Mouse (Mus musculus) kidney, adult 18-20 months (tissue): ENCODE results near the gene Gga3.

Experiments used
- DNase-seq: peaks from one replicate; pipeline ENCODE4 v3.0.0; 2021

Gene Gga3

DNA sequence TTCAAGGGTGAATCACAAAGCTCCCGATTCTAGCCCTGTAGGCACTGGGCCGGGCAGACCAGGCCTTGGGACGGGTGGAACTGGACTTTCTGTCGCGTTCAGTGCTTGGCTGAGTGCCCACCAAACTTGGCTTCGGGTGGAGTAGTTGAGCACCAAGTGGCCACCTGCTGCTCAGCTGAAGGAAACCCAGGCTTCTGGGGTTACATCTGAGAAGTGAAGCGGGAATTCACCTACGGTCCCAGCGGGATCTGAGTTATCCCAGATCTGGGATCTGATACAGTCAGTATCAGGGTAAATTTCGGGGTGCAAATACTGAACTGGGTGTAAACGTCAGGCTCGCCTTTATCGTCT, 8.2 kb upstream of the Gga3 start:
- peak; percentile 89 for DNase-seq

DNA sequence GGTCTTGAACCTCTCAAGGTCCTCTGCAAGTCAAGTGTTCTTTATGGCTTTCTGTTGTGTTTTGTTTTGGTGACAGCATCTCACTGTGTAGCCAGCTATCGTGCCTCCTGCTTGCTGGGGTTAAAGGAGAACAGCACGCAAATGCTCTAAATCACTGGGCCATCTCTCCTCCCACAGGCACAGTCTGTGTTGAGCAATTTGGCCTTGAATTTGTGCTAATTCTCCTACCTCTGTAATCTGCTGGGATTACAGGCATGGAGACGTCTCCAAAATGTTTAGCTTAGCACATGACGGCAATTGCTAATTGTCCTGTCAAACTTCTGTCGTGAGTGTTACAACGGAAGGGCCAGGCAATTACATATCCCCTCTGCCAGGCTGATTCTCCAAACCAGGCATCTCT, 7.3 kb upstream of the Gga3 start:
- no peak for DNase-seq

DNA sequence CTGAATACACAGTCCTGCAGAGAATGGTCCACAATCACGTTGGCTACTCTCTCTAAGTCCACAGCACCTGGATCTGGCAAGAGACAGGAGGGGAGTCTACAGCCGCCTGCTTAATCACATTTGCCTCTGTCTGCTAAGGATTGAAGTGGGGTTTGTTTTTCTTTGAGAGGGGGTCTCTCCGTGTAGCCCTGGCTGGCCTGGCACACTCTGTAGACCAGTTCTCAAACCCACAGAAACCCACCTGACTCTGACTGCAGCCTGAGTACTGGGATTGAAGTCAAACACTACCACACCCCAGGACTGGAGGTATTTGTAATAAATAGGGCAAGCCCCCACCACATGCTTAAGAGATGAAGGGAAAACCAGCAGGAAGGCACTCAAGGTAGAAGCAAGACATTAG, 5.7 kb upstream of the Gga3 start:
- DNase-seq = no peak

DNA sequence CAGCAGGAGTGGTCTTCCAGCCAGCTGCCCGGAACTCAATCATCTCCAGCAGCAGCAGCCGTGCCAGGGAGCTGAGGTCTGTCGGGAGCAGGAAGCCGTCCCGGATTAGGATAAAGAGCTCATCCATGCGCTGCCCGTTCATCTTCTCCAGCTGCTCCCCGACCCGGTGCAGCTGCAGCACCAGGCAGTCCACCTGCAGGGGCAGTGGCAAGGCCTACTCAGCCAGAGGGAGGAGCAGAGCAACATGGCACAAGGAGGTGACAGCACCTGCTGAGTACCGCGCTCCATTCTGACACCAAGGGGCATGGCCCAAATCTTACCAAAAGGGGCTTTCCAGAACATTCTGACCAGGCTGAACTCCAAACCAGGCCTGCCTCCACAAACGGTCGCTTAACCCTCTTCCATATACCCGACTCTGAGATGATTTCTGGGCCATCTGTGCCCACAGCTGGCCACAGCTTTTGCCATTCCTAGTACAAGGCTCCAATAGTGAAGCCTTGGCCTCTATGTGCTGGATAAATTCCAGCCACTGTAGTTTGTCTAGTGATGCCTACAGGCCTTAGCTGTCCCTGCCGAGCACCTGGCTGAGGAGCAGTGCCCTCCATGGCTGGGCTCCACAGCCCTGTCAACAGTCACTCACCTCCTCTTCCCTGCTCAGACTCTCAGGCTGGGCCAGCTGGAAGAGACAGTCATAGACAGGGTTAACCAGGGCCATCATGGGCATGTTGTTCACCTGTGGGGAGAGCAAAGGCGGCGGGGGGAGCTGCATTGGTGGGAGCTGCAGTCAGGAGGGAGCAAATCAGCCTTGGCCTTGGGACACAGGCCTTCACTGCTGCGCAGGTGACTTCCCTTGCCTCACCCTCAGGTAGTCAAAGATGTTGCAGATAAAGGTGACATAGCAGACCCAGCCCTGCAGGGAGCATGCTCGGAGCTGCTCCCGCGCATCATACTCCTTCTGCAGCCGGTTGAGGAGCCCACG, 4.9 kb upstream of the Gga3 start:
- no peak for DNase-seq

DNA sequence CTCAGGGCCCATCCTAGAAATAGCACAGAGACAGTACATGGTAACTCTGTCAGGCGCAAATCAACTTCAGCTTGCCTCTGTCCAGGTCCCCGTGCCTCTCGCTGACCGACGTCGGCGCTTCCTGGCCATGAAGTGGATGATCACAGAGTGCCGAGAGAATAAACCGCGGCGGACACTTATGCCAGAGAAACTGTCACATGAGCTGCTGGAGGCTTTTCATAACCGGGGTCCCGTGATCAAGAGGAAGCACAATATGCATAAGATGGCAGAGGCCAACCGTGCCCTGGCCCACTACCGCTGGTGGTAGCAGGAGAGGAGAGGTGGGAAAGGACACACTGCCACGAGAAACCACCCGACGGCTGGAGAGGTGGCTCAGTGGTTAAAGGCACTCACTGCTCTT, 2.9 kb upstream of the Gga3 start:
- DNase-seq = no peak

DNA sequence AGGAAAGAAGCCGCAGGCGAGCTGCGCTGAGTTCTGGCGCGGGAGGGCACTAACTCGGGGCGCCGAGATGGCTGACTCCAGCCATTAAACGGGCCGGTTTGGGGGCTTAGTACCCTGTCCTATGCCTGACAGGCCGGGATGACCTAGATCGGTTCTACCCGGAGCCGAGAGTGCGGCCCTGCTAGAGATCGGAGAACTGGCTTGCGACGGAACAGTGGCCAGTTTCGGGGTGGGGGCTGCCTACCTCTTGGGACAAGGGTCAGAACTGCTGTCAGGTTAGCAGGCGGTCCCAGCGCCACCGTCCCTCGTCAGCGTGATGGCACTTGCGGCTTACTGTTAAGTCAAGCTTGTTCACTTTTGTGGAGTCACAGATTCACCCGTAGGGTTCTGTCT, 449 bp upstream of the Gga3 start:
- no peak for DNase-seq

DNA sequence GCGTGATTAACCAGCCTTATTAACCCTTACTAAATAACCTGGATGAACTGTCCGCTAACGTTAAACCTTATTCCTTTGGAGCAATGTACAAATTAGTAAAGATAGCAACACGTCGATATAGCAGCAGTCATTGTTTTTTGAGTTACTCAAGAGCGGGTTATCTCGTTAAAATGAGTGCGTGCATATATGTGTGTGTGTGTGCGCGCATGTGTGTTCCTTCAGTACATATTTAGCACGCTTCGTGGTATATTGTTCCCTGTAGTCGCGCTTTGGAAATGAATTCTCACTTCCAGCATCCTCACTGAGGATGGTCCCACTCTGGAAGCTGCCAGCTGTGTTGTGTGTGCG, 749 bp downstream of the Gga3 start:
- DNase-seq = no peak

DNA sequence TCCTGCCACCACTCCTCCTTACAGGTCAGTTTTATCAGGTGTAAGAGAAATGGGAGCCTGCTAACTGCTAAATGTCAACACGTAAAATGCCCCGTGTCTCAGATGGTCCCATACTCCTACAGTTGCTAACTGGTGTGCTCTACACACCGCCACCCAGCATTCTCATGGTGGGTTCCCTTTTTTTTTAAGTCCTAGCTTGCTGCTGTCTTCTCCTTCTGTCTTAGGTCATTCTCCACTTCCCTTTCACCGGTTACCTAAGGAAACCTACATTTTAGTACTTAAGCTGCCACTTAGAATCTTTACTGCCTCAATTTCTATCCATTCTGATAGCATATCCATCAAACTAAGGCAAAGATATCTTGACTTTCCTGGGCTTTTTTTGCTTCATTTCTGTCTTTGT, 2.7 kb downstream of the Gga3 start:
- DNase-seq = no peak

DNA sequence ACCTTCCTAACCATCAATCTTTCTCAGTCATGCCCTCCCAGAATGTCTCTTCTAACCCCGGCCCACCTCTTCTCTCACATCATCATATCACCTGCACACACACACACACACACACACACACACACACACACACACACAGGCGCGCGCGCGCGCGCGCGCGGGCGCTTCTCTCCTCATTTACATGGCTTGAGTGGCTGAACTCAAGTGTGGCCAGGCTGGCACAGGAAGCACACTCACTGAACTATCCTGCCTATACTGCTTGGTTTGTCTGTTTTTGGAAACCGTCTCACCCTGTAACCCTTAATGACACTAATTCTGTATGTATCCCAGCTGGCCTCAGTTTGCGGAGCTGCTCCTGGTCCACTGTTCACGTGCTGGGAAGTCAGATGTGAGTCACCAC, 3.1 kb downstream of the Gga3 start:
- DNase-seq = no peak

DNA sequence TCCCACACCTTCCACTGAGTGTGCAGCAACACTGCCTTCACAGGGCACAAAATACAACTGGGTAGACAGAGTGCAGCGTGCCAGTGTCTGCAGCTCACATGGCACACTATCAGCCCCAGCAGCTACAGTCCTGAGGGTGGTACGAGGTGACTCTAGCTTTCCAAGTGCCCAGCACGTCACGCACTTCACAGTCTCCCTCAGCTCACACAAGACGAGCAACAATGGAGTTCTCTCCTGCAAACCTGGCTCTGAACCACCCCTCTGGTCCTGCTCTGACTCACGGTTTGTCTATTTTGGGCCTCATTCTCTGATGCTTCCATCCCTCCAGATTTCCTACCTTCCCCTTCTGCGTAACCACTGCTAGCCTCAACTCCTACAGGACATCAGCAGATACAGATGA, 4.1 kb downstream of the Gga3 start:
- no peak for DNase-seq

DNA sequence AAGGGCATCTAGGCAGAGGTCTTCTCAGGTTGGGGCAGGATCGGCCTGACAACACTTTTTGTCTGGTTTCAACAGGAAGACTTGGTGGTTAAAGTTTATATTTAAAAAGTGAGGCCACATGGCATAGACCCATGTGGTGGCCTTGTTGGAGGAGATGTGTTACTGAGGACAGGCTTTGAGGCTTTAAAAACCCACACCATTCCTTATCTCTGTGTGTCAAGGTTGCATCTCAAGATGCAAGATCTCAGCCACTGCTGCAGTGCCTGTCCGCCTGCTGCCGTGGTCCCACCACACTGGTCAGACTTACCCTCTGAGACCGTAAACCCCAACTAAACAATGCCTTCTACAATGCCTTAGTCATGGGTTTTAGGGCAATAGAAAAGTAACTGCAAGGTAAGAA, 5.5 kb downstream of the Gga3 start:
- DNase-seq = no peak

DNA sequence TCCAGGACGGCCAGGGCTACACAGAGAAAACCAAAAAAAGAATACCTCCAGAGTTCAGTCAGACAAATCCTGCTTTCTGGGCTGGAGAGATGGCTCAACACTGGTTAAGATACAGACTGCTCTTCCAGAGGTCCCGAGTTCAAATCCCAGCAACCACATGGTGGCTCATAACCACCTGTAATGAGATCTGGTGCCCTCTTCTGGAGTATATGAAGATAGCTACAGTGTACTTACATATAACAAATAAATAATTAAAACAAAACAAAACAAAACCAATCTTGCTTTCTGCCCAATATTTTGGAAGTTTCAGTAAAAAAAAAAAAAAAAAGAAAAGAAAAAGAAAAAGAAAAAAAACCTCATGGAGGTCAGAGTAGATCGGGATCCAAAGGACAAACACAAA, 8.6 kb downstream of the Gga3 start:
- no peak for DNase-seq

DNA sequence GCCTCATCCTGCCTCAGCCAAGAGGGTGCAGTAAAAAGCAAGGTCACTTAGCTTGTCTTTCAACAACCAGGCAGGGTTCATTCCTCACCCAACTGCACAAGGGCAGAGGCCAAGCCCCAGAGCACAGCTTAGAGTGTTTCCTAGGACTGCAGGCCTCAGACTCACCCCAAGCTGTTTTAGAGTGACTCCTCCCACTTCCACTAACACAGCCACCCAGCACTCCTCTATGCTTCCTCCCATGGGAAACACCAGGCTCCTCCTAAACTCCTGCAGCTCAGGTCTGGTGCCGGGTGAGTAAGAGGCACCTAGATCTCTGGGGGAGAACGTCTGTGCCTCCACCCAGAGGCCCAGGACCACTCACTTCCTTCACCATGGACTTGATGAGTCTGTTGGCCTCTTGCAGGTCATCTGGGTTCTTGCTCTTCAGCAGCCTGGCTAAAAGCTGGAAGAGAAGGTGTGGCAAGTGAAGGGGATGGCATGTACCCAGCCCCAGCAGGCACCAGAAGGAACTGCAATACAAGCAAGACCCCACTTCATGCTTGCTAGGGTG, 13.2 kb downstream of the Gga3 start:
- no peak for DNase-seq

DNA sequence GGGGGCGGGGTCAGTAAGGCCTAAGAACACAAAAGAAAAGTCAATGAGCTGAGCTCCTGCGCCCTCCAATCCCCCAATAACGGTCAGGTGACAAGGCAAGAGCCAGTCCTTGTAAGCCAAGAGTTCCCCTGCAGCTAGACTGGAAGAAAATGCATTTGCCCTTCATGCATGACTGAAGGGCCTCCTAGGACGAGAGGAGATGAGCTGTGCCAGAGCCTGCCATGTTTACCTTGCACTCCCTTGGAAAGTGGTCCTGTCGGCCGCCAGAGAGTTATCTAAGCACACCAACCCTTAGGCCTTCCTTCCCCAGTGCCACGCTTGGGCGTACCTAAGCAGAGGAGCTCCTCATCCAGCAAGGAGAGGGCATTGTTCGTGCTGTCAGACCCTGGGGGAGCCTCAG, 15.9 kb downstream of the Gga3 start:
- DNase-seq = no peak

DNA sequence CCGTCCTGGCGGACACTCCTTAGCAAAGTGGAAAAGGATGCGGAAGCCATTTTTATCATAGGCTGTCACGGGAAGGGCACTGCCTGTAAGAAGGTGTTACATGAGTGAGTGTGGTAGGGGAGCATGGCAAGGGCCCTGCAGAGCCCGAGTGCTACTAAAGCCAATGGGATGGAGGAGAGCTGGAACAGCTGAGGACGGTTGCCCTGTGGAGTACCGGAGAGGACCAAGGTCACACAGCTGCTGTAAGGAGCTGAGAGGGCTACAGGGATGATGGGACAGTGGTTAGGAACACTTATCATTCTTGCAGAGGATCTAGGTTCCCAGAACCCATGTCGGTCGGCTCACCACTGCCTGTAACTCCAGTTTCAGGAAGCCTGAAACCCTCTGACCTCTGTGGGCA, 17.4 kb downstream of the Gga3 start:
- no peak for DNase-seq

DNA sequence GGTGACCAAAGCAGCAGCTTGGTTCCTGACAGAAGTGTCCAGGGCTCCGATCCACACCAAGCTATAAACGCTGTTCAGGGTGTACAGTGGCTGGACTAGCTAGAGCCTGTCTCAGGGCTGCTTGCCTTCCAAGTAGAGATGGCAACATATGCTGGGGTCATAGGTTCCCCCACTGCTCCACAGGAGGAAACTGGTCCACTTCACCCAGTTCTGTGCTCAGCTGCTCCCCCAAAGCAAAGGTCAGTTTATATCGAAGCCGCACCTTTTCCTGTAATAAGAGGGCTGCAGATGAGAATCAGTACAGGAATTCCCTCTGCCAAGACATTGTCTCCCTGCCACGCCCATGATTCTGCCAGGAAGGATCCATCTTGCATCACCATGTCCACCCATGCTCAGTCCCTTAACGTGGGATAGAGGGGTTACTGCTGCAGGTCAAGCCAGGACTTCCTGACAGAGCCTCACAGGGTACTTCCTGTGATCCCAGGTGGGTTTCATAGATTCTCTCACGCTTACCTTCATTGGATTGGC, 18.2 kb downstream of the Gga3 start:
- no peak for DNase-seq

DNA sequence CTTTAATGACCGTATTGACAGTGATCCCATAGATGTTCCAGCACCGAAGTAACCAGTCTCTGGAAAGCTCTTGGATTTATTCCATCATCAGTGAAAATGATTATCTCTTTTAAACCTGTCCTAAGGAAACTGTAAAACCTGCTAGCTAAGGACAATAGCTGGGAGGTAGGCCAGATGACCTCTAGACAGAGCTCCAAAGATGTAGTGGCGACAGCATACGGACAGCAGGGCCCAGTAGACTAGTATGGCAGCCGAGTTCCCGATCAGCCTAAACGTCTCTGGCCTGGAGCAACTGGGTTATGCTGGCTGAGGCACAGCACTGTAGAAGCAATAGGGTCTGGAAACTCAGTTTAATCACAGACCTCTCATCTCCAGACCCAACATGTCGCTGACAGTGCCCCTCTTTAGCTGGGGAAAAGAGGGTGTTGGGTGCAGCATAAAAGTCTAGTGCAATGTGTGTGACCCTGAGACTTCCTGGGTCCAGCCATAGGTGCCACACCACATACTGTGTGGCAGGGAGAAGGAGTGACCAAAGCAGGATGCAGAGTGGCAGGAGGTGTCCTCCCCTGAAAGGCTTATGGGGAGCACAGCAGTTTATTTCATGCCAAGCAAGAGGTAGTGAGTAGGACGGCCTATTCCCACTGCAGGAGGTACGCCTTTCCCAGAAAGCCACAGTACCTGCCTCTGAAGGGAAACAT, 19.3 kb downstream of the Gga3 start:
- DNase-seq = no peak

DNA sequence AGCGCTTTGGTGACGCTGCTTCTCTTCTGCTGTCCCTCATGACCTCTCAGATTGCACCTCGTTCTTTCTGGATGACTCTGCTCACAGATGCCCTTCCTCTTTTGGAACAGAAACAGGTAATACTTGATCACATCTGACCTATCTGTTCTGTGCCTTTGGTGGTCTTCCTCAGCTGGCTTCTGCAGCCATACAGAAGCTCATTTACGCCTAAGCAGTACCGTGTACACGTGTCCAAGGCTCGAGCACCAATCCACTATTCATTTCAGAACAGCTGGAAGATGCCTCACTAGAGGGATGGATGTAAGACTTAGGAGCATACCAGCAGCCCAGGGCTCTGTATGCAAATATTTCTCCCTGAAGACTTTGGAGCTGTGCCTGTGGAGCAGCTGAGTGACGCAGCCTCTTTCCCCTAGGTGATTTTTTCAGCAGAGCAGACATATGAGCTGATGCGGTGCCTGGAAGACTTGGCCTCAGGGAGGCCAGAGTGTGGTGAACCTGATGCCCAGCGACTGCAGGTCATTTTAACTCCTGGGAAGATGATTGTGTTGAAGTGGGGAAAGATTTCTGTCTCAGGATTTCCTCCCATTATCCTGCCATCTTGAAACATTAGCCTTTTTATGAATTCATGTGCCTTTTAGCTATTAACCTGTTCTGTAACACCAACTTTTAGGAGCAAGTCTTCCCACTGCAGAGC, 20.8 kb downstream of the Gga3 start:
- DNase-seq = no peak

DNA sequence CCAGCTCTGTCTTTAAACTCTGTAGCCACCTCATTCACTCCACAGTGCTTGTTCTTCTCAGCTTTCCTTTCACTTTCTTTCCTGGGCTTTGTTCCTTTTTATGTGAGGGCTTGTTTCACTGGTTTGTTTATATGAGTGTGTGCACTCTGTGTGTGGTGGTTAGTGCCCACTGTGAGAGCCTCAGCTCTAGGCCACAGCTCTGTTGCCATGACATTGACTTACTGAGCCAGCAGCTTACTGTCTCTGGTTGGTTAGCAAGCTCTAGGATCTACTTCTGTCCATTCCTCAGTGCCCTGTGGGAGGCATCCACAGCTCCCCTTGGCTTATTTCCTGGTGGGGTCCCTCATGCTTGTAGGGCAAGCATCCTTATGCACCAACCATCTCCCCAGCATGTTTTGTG, 24.8 kb downstream of the Gga3 start:
- no peak for DNase-seq

DNA sequence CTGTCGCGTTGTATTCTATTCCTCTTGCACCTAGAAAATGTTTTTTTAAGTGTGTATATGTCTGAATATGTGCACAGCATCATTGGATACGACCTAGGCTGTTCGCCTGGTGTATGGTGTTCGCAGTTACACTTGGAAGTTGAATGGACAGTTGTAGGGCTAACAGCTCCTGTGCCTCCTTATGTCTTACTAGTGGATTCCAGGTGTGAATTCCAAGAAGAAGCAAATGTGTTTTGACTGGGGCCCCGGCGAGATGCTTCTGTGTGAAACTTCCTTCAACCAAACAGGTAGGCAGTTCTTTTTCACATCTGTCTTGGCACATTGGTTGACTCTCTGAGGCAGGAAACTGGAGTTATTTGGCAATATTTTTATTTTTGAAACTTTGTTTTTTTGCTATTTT, 38.9 kb downstream of the Gga3 start:
- no peak for DNase-seq

DNA sequence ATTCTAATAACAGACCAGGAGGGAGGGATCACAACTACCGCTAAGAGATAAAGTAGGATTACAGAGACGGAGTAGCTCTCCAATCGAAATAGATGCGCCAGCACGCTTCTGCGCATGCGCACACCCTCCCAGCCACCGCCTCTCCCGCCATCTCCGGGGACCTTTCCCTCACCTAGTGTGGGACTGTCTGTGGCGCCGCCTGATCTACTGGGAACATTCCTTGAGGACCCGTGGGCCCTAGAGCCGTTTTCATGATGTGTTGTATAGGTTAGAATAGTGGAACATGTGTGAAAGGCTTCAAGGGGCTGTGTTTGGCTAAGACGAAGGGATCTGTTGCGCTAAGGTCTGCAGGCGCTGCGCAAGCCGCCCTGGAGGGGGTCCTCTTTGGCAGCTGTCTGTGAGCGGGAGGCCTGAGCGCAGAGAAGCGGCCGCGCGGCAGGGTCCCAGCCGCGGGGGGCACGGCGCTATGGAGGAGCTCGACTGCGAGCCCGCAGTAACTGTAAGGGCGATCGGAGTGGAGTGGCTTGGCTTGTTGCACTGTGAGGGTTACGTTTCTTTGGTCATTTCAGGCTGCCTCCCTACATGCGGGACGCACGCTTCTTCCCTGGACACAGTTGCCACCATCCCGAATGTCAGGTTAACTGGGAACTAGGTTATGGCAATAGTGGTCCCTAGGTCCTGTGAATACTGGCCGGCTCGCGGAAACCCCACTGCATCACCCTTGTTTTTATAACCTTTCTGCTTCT, 39.6 kb downstream of the Gga3 start, which contains the start of gene Nup85:
Gene Nup85, plus strand, starts transcription at position 371 of the 746 bp plus-strand sequence.
- DNase-seq = peak; percentile 97

DNA sequence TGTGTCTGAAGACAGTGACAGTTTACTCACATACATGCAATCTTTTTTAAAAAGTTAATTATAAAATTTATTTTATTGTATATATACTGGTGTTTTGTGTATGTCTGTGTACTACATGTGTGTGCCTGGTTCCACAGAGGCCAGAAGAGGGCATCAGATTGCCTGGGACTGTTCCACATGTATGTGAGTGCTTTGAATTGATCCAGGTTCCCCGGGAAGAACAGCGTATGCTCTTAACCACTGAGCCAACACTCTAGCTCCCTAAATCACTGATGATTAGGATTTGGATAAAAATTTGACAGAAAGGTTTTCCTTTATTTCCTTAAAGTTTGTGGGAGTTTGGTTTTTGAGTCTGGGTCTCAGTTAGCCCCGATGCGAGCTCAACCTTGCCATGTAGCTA, 40.4 kb downstream of the Gga3 start:
- no peak for DNase-seq

DNA sequence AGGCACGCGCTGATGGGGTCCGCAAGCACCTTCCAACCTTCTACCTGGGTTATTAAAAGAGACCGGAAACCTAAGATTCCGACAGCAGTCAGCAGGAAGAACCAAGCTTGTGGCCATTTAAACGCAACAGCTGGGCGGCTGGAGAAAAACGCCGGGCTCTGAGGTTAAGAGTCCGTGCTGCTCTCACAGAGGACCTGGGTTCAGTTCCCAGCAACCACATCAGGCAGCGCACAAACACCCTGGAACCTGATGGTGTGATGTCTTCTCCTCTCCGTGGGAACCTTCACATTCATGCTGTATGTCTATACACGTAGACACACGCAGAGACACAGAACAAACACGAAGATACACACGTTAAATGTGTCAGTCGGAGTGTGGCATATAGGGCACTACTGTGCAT, 48.1 kb downstream of the Gga3 start:
- DNase-seq = no peak
